Mouse (Mus musculus) limb, embryonic 14.5 days (tissue): ENCODE results near the gene Msl1. TPM values are rescaled to one million over a fixed set of nuclear protein-coding genes. Genes with fewer than 3 reads are reported as not detected.
A peak's percentile ranks its signal among the peaks of the same experiment; 100 is the strongest.

Source experiments
- ATAC-seq: fragments of 200-750 bp; cut with Nextera tagmentation; 2 replicates; pipeline ENCODE4 v1.8.0; 2017; ENCODE audit warnings: low read depth, moderate number of reproducible peaks, moderate TSS enrichment; ENCODE audit not compliant: low FRiP score
- DNase-seq: peaks from one replicate; pipeline ENCODE4 v3.0.0-alpha.2; 2015; ENCODE audit warnings: low spot score
- H3K27ac ChIP-seq: fragments of 300-500 bp; sonication (generic); replicated peaks from 2 replicates; pipeline ENCODE4 v1.5.1; 2014; ENCODE audit warnings: low read depth, mild to moderate bottlenecking, low read length, moderate library complexity, mixed read lengths
- H3K27me3 ChIP-seq: fragments of 300-500 bp; sonication (generic); 2 replicates; pipeline ENCODE4 v1.6.1; 2014; ENCODE audit warnings: low read length, mixed read lengths; ENCODE audit not compliant: control insufficient read depth, insufficient read depth
- H3K36me3 ChIP-seq: fragments of 300-500 bp; sonication (generic); 2 replicates; pipeline ENCODE4 v1.6.1; 2014; ENCODE audit warnings: mild to moderate bottlenecking, low read length, moderate library complexity, mixed read lengths; ENCODE audit not compliant: control insufficient read depth, insufficient read depth
- H3K4me1 ChIP-seq: fragments of 300-500 bp; sonication (generic); 2 replicates; pipeline ENCODE4 v1.6.1; 2014; ENCODE audit warnings: antibody characterized with exemption, low read length, mixed read lengths; ENCODE audit not compliant: control insufficient read depth, insufficient read depth
- H3K4me2 ChIP-seq: fragments of 300-500 bp; sonication (generic); replicated peaks from 2 replicates; pipeline ENCODE4 v1.6.1; 2014; ENCODE audit warnings: low read depth, mild to moderate bottlenecking, low read length, moderate library complexity; ENCODE audit not compliant: severe bottlenecking
- H3K4me3 ChIP-seq: fragments of 300-500 bp; sonication (generic); replicated peaks from 2 replicates; pipeline ENCODE4 v1.5.1; 2014; ENCODE audit warnings: low read length
- H3K9ac ChIP-seq: fragments of 300-500 bp; sonication (generic); 2 replicates; pipeline ENCODE4 v1.6.1; 2014; ENCODE audit warnings: mild to moderate bottlenecking, low read depth, low read length, moderate library complexity; ENCODE audit not compliant: severe bottlenecking
- H3K9me3 ChIP-seq: fragments of 300-500 bp; sonication (generic); 2 replicates; pipeline ENCODE4 v1.6.1; 2016; ENCODE audit warnings: low read length; ENCODE audit not compliant: control insufficient read depth
- POLR2A ChIP-seq: fragments of 200-500 bp; IDR thresholded peaks from 2 replicates; pipeline ENCODE4 v1.8.0; 2012; ENCODE audit warnings: inconsistent platforms, mild to moderate bottlenecking, moderate library complexity, borderline replicate concordance; ENCODE audit not compliant: insufficient read depth, insufficient read length; ENCODE audit errors: extremely low read depth
- WGBS: fragments of 180-500 bp; shearing (Covaris S2); extraction: QIAGEN DNeasy Blood & Tissue Kit; methylation state at CpG from one replicate; pipeline ENCODE4 v1.1.7; 2014; 5-methylcytosine and 5-hydroxymethylcytosine counted together
- polyA plus RNA-seq, 2 experiments: library from polyadenylated mRNA; depleted of rRNA in 1 of 2; stranded (reverse) in 1 of 2; unstranded in 1 of 2; fragments of >200 nt; fragmentation: Nextera tagmentation in 1 of 2; extraction: Ambion mirVana in 1 of 2; gene quantifications; 2 replicates each; pipeline versions ENCODE4 v1.2.1 to v1.2.3; 2012 to 2014

The Msl1 gene
- polyA plus RNA-seq, 2 experiments: 19.8 to 81.1 TPM

DNA sequence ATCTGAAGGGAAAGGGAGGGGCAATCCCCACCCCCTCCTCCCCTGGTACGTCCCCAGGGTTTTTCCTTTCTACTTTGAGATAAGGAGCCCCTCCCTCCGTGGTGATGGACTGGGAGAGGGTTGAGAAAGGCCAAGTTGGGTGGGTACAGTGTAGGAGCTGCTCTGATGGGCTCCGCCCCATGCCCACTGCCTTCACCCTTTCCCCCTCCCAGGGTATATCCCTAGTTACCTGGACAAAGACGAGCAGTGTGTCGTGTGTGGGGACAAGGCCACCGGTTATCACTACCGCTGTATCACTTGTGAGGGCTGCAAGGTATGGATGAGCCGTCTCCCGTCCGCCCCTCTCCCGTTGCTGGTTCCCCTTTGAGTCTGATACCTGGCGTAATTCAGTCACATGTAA lies 38.6 kb upstream of the Msl1 start:
- no peak for TF ChIP-seq POLR2A

DNA sequence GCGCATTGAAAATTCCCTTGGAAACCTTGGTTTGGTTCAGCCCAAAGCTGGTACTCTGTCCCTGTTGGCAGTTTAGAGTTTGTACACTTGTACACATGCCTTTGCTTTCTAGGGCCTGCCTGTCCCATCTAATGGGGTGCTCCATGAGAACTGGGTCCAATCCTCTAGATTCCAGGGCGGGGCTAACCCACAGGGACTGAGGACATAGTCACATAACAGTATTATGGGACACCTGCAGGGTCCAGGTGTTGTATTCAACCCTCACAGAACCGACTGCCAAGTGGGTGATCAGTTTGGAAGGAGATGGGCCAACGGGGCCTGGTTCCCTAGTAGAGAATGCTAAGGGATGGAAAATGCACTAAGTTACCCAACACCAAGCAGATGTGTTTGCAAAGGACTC lies 33.4 kb upstream of the Msl1 start:
- no peak for TF ChIP-seq POLR2A
- Histone ChIP-seq H3K27ac (no peak overlapping the region), H3K36me3 (peaks cover 78% of the 10 kb centered on the region), H3K27me3 (no peaks in the 10 kb centered on the region), H3K9me3 (no peaks in the 10 kb centered on the region), H3K4me2 (no peak overlapping the region), H3K4me3 (no peak overlapping the region), H3K9ac (no peak overlapping the region), H3K4me1 (peaks cover 15% of the 10 kb centered on the region)
- WGBS: 95% methylated on average over 4 of the region's 4 CpGs
- DNase-seq (no peak), ATAC-seq (no peak)

More for the DNA sequence above, 38.6 kb upstream of the Msl1 start:
- ATAC-seq (no peak), DNase-seq (no peak)
- Histone ChIP-seq H3K27ac (no peak overlapping the region), H3K27me3 (no peaks in the 10 kb centered on the region), H3K9me3 (no peaks in the 10 kb centered on the region), H3K9ac (no peak overlapping the region), H3K4me2 (no peak overlapping the region), H3K4me1 (peaks cover 22% of the 10 kb centered on the region), H3K4me3 (no peak overlapping the region), H3K36me3 (peaks cover 67% of the 10 kb centered on the region)
- 86% methylated on average over 12 of the region's 12 CpGs for WGBS

DNA sequence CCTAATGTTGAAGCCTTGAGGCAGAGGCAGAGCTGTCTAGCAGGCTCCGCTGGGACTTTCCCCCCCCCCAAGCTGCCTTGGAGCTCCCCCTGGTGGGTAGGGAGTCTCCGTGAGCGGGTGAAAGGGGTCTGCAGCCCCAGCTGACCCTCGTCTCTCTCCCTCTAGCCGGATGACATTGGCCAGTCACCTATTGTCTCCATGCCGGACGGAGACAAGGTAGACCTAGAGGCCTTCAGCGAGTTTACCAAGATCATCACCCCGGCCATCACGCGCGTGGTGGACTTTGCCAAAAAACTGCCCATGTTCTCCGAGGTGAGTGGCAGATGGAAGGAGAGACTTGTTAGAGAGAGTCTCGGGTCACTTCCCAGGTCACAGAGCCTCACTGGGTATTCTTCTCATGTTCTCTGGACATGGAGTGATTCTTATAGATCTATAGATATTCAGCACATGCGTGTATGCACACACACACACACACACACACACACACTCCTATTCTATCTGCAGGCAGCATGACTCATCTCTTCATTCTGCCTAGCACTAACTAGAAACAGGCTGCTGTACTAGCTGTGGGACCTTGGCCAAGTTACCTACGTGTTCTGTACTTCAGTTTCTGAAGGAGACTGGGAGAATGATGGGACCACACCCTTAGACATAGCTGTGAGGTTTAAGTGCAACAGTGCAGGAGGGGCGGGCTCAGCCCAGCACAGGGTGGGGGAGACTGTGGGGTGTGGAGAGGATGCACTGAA lies 32.4 kb upstream of the Msl1 start:
- no peaks in the 10 kb centered on the region for H3K27me3 ChIP-seq
- DNase-seq (peak; percentile 85), ATAC-seq (no peak; the same call in 1 of the 2 replicates)
- no peak for TF ChIP-seq POLR2A
- peaks cover 73% of the 10 kb centered on the region for H3K36me3 ChIP-seq
- no peak overlapping the region for H3K4me2 ChIP-seq
- 69% methylated on average over 17 of the region's 17 CpGs for WGBS
- H3K9me3 ChIP-seq: no peaks in the 10 kb centered on the region
- H3K4me3 ChIP-seq: no peak overlapping the region
- H3K9ac ChIP-seq: no peak overlapping the region
- no peak overlapping the region for H3K27ac ChIP-seq
- H3K4me1 ChIP-seq: peaks cover 25% of the 10 kb centered on the region

DNA sequence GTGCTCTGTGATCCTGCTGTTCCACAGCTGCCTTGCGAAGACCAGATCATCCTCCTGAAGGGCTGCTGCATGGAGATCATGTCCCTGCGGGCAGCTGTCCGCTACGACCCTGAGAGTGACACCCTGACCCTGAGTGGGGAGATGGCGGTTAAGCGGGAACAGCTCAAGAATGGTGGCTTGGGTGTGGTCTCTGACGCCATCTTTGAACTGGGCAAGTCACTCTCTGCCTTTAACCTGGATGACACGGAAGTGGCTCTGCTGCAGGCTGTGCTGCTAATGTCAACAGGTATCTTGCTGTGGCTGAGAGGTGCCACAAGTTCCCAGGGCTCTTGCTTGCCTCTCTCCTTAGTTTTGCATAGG lies 31.8 kb upstream of the Msl1 start:
- H3K27ac ChIP-seq: no peak overlapping the region
- no peak for TF ChIP-seq POLR2A
- ATAC-seq: no peak
- H3K9ac ChIP-seq: no peak overlapping the region
- H3K36me3 ChIP-seq: peaks cover 79% of the 10 kb centered on the region
- H3K4me3 ChIP-seq: no peak overlapping the region
- no peak overlapping the region for H3K4me2 ChIP-seq
- DNase-seq: no peak
- H3K4me1 ChIP-seq: peaks cover 30% of the 10 kb centered on the region
- no peaks in the 10 kb centered on the region for H3K9me3 ChIP-seq
- H3K27me3 ChIP-seq: no peaks in the 10 kb centered on the region
- 87% methylated on average over 8 of the region's 8 CpGs for WGBS

DNA sequence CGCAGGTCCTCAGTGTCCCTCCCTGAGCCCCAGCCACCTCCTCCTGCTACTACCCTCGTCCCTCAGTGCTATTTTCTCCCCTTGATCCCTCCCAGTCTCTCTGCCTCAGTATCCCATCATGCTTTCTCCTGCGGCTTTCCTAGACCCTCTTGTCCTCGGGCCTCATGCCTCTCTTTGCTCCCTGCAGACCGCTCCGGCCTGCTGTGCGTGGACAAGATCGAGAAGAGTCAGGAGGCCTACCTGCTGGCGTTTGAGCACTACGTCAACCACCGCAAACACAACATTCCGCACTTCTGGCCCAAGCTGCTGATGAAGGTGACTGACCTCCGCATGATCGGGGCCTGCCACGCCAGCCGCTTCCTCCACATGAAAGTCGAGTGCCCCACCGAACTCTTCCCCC lies 31.2 kb upstream of the Msl1 start:
- H3K27ac ChIP-seq: no peak overlapping the region
- H3K4me2 ChIP-seq: no peak overlapping the region
- H3K36me3 ChIP-seq: peaks cover 84% of the 10 kb centered on the region
- TF ChIP-seq POLR2A: no peak
- ATAC-seq (no peak), DNase-seq (no peak)
- 81% methylated on average over 18 of the region's 18 CpGs for WGBS
- no peak overlapping the region for H3K4me3 ChIP-seq
- H3K4me1 ChIP-seq: peaks cover 33% of the 10 kb centered on the region
- no peak overlapping the region for H3K9ac ChIP-seq
- H3K9me3 ChIP-seq: no peaks in the 10 kb centered on the region
- H3K27me3 ChIP-seq: no peaks in the 10 kb centered on the region

DNA sequence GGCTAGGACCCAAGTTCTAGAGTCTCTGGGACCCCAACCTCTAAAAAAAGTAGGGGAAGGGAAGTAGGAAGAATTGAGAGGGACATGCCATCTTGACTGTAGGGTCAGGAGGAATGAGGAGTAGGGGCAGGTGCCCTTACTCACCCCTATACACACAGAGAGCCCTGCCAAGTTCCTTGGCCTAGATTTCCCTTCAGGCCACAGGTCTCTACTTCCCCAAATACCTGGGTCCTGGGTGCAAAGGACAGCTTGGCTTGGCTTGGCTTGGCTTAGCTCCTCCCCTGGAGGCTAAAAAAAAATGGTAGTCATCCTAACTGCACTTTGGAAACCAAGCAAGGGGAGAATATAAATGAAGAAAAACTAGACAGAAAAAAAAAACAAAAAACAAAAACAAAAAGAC lies 30.6 kb upstream of the Msl1 start:
- no peaks in the 10 kb centered on the region for H3K9me3 ChIP-seq
- TF ChIP-seq POLR2A: no peak
- H3K4me2 ChIP-seq: no peak overlapping the region
- H3K9ac ChIP-seq: no peak overlapping the region
- DNase-seq: no peak
- H3K27ac ChIP-seq: no peak overlapping the region
- no peaks in the 10 kb centered on the region for H3K27me3 ChIP-seq
- H3K36me3 ChIP-seq: peaks cover 87% of the 10 kb centered on the region
- H3K4me1 ChIP-seq: peaks cover 33% of the 10 kb centered on the region
- ATAC-seq: no peak
- no peak overlapping the region for H3K4me3 ChIP-seq
